Mouse (Mus musculus): ENCODE measurements around the gene Krt5.
"Not testable (repeated sequence)": the region's sequence is repeated elsewhere in the genome, so short reads cannot be mapped to it uniquely, and the experiment has no call there.

GRCm38 (mm10) chr15:101690460-101690859 lies 22.2 kb downstream of the Krt5 start:
- not testable (repeated sequence) for TF ChIP-seq NELFE (IDR thresholded peaks at IDR 0.05; ENCODE audit: low read depth, low read length); CTCF (conservative IDR thresholded peaks at IDR 0.05 in 1 of 2, IDR thresholded peaks at IDR 0.05 in 1 of 2; ENCODE audit: low read depth in 2 of 2, low read length in 2 of 2); ZMIZ1 (IDR thresholded peaks at IDR 0.05; ENCODE audit: low read depth, low read length); POLR2A (IDR thresholded peaks at IDR 0.05; ENCODE audit: low read depth, low read length); MEF2A (IDR thresholded peaks at IDR 0.05; ENCODE audit: borderline replicate concordance, low read depth, low read length); SIN3A (IDR thresholded peaks at IDR 0.05; ENCODE audit: low read length)

All from CH12.LX (cell line).